Mouse (Mus musculus) brown adipose tissue, adult 24 weeks (tissue): ENCODE results near the gene Auts2. TPM values are rescaled to one million over a fixed set of nuclear protein-coding genes. Genes with fewer than 3 reads are reported as not detected.

Experiments used
- H3K27ac ChIP-seq: fragments of 200-500 bp; replicated peaks from 2 replicates; pipeline ENCODE4 v1.5.1; 2012; ENCODE audit warnings: low read depth, mild to moderate bottlenecking, low read length
- H3K4me1 ChIP-seq: fragments of 200-500 bp; 2 replicates; pipeline ENCODE4 v1.6.1; 2012; ENCODE audit warnings: low read length, mixed read lengths; ENCODE audit not compliant: control insufficient read depth, insufficient read depth, insufficient read length
- H3K4me3 ChIP-seq: fragments of 200-500 bp; 2 replicates; pipeline ENCODE4 v1.5.1; 2012; ENCODE audit warnings: low read depth, mild to moderate bottlenecking, low read length, moderate library complexity; ENCODE audit not compliant: insufficient read depth
- polyA plus RNA-seq: library from polyadenylated mRNA; stranded (reverse); fragments of >200 nt; gene quantifications from 2 replicates; pipeline ENCODE4 v1.2.4, GENCODE M21; 2012; ENCODE audit not compliant: missing spikeins, insufficient read depth, insufficient read length

Gene Auts2
- polyA plus RNA-seq, 1 experiment = 2.4 TPM

DNA sequence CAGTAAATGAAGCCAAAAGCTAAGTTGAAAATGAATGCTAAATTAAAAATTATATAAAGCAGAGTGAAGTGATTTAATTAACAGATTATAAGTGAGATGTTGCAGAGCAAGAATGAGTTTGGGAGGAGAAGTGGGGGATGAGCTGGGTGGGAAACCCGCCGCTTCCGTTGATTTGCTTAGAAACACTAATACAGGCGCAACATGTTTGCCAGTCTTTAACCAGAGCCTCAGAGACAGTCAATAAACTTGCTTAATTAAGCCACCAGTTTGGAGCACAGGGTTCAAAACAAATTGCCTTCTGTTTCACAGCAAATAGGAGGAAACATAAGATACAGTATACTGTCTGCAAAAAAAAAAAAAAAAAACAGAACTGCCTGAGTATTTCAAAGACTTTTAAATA is 579.6 kb downstream of the Auts2 start:
- peaks cover 3% of the 10 kb centered on the region; the same call in 1 of the 2 replicates for H3K4me1 ChIP-seq
- H3K27ac ChIP-seq = no peak overlapping the region

GRCm38 (mm10) chr5:131961859-131962258 is 581.3 kb downstream of the Auts2 start:
- Histone ChIP-seq H3K27ac (no peak overlapping the region), H3K4me1 (no peaks in the 10 kb centered on the region), H3K4me3 (no peak overlapping the region)

More for the DNA sequence above, 579.6 kb downstream of the Auts2 start:
- H3K4me3 ChIP-seq = no peak overlapping the region

DNA sequence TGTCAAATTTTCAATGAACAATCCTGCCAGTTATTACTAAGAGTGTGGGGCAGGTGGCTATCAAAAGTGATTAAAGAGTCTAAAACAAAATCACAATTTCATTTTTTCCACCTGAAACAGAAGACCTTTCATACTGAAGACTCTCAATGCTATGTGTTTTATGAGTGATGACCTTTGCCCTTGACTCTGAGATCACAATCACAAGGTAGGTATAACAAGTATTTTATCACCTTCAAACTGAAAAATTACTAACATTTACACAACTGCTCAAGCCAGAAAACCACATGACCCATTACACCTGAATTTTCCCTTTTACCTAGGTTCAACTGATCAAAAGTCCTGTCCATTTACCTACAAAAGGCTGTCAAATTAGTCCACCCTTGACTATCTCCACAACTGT is 582.7 kb downstream of the Auts2 start:
- no peak overlapping the region for H3K4me3 ChIP-seq

DNA sequence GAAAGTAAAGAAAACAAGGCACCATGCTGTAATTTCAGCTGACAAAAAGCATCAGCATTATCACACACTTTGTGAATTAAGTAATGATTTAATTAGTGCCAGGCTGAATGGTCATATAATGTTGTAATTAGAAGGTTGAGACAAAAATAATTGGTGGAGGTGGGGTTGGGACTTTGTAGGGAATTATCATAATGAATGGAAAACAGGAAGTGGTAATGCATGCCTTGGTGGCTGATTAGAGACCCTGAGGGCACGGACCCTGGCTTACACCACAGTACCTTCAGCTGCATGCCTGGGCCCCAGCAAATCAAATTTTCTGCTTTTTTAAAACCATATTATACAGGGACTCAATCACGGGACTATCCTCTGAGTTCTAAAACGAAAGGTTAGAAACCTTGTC is 586.1 kb downstream of the Auts2 start:
- Histone ChIP-seq H3K4me3 (no peak overlapping the region), H3K27ac (no peak overlapping the region), H3K4me1 (no peaks in the 10 kb centered on the region)

More for the DNA sequence above, 582.7 kb downstream of the Auts2 start:
- Histone ChIP-seq H3K4me1 (no peaks in the 10 kb centered on the region), H3K27ac (no peak overlapping the region)

DNA sequence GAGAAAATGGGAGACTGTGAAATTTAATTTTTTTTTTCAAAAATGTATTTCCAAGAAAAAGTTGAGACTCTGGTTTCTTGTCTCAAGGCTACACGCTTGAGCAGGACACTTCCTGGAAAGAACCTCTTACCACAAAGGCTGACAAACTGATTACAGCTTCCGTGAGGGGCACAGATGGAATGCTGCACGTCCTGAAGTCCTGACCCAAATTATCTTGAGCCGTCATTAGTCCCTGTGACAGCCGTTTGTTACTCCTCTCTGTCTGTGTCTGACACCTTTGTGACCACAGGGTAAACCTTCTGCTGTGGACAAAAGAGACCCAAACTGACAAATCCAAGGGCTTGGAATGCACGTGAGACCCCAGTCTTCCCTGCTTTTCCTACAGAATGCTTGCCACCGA is 587.1 kb downstream of the Auts2 start:
- H3K27ac ChIP-seq = no peak overlapping the region
- H3K4me3 ChIP-seq = no peak overlapping the region
- no peaks in the 10 kb centered on the region for H3K4me1 ChIP-seq

GRCm38 (mm10) chr5:131955227-131956016 is 587.7 kb downstream of the Auts2 start:
- no peaks in the 10 kb centered on the region for H3K4me1 ChIP-seq
- H3K27ac ChIP-seq = no peak overlapping the region
- no peak overlapping the region for H3K4me3 ChIP-seq

DNA sequence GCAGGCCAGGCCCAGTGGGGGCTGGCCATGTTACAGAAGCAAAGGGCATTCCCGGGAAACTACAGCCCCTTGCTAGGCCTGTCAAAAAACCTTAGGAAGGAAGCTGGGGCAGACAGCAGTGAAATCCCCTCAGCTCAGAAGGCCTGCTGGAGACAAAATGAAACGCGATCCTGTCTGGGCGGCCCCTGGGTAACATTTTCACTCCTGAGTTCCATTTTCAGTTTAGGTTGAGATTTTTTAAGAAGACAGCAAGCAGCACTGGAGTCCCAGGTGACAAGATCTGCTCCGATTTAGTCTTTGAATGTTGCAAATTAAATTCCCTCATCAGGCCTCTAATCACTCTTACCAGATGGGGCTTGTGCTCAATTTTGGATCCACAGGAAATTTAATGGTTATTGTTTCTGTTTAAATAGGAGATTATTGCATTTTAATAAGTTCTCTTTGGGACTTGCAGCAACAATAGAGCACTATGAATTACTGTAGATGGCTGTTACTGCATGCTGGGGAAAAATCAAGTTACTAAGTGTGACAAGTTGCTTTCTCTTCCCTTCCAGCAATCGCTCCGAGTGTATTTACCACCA is 594.5 kb downstream of the Auts2 start:
- Histone ChIP-seq H3K4me3 (no peak overlapping the region), H3K4me1 (no peaks in the 10 kb centered on the region), H3K27ac (no peak overlapping the region)

DNA sequence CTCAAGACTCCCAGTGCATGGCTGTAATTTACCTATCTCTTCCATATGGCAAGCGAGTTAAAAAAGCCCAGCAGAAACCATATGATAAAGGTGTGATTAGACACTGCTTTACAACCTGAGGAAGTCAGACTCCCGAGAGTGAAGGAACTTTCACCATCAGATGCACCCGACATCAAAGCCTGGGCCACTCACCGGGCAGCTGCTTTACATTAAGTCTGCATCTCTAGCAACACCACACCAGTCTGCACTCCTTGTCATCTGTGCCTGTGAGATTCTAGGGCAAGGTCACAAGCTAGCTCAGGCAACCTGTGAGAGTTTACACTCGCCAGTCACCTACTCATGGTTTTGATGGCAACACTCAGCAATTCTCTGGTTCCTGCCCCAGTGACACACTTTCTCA is 596.3 kb downstream of the Auts2 start:
- H3K4me1 ChIP-seq = no peaks in the 10 kb centered on the region
- H3K27ac ChIP-seq = no peak overlapping the region
- H3K4me3 ChIP-seq = no peak overlapping the region

- Histone ChIP-seq H3K4me1 (no peaks in the 10 kb centered on the region), H3K27ac (no peak overlapping the region), H3K4me3 (no peak overlapping the region)
Observed at GRCm38 (mm10) chr5:131944761-131945160, 598.4 kb downstream of the Auts2 start.

DNA sequence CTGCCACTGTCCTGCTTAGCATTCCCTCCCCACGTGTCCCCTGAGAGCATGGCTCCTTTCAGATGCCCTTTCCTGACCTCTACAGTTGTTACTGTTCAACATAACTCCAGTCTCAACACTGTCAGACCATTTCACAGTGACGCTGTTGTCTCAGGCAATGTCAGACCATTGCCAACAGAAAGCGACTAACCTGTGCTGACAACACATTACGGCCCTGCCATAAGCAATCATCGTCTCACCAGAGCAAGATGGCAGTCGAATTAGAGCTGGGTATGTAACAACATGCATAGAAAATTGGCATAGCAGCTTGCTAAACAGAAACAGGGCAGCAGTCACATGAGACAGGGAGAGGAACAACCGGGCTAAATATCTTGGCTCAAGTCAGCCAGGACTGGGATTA is 614.4 kb downstream of the Auts2 start:
- Histone ChIP-seq H3K4me1 (no peaks in the 10 kb centered on the region), H3K4me3 (no peak overlapping the region), H3K27ac (no peak overlapping the region)

DNA sequence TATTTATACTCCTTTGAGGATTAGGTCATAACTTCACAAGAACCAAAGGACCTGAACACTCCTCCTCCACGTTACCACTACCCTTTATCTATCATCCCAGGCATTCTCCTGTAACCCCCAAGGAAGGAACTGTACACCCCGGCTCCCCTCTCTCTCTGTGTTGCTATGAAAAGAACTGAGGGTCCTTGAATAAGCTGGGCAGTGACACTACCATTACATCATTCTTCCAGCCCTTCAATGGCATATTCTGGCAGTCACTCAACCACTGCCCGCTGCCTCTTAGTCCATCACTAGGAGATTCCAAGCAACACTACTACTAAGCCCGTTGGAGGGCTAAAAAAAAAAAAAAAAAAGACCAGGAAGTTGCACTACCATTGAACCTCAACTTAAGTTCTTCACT is 620.4 kb downstream of the Auts2 start:
- H3K4me1 ChIP-seq = no peaks in the 10 kb centered on the region
- H3K27ac ChIP-seq = no peak overlapping the region
- no peak overlapping the region for H3K4me3 ChIP-seq

DNA sequence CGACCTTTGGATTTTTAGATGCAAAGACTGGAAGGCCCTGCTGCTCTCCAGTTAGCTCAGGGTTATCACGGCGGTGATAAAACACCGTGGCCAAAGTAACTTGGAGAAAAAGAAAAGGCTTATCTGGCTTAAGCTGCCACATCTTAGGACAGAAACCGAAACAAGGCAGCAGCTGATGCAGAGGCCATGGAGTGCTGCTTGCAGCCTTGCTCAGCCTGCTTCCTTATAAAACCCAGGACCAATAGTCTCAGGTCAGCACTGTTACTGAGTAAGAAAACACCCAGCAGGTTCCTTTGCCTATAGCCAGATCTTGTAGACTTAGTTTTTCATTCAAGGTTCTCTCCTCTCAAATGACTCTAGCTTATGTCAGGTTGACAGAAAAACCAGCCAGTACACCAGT is 621.0 kb downstream of the Auts2 start:
- no peak overlapping the region for H3K4me3 ChIP-seq
- no peak overlapping the region for H3K27ac ChIP-seq
- H3K4me1 ChIP-seq = no peaks in the 10 kb centered on the region

- no peaks in the 10 kb centered on the region for H3K4me1 ChIP-seq
- H3K27ac ChIP-seq = no peak overlapping the region
- H3K4me3 ChIP-seq = no peak overlapping the region
Observed at GRCm38 (mm10) chr5:131919983-131920777, 623.0 kb downstream of the Auts2 start.

DNA sequence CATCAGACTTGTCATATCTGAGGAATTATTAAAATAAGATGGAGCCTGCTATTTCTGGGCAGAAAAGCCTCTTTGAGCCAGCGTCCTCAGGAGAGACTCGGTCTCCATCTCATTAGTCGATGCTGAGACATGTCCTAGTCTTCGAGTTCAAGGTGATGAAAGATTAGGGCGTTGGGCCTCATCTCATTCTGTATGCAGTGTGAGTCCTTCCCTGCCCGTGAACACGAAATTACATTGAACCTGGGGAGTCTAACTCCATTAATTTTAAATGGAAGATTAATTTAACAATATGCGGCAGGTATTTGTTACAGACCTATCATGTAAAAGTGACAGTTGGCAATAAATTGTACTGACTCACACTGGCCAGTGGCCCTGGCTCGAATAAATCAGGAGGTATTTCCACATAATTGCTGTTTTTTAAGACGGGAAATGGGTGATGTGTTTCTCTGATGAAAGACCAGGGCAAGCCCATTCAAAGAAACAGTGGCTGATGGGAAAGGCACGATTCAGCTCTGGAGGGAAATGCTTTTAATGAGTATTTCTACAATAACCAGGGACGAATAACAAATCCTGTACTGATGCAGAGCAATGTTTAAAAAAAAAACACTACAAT is 626.2 kb downstream of the Auts2 start:
- Histone ChIP-seq H3K27ac (no peak overlapping the region), H3K4me1 (peaks cover 2% of the 10 kb centered on the region; the same call in 1 of the 2 replicates), H3K4me3 (no peak overlapping the region)

DNA sequence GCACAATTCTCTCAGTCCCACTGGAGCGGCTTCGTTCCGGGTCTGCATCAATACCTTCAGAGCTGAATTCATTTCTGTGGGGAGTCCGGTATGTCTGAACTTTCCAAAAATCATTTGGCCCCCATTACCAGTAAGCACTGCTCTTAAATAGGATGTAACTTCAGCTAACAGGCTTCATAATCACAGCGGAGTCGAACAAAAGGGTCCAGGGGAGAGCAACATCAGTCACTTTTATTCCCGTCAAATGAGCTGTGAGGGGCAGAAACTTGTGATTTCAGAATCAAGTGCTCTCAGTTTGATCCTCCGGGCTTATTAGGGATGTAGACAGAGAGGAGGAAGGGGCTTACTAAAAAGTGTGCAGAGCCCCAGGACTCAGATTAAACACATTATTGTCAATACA is 629.6 kb downstream of the Auts2 start:
- Histone ChIP-seq H3K27ac (no peak overlapping the region), H3K4me3 (no peak overlapping the region), H3K4me1 (peaks cover 2% of the 10 kb centered on the region; the same call in 1 of the 2 replicates)
